Mouse (Mus musculus) kidney, postnatal 36 days (tissue): ENCODE results near the gene Gzmk.
"Not testable (repeated sequence)": the region's sequence is repeated elsewhere in the genome, so short reads cannot be mapped to it uniquely, and the experiment has no call there.

ENCODE experiments used
- DNase-seq, 2 experiments: peaks; one replicate each; pipeline ENCODE4 v3.0.0; 2021 to 2022; ENCODE audit warnings: mixed read lengths in 2 of 2

Gzmk gene

GRCm38 (mm10) chr13:113225811-113226210, at the start of gene Gzmk:
Gene Gzmk, minus strand, starts transcription at chr13:113225908.
- no peak for DNase-seq

- DNase-seq, result no peak
These were observed 45.5 kb upstream of the Gzmk start for GRCm38 (mm10) chr13:113271189-113271588.

- DNase-seq, result peak; percentile 73 to 84
These were observed 44.4 kb upstream of the Gzmk start for GRCm38 (mm10) chr13:113269777-113270776.

GRCm38 (mm10) chr13:113267204-113267603, 41.5 kb upstream of the Gzmk start:
- DNase-seq, result no peak

GRCm38 (mm10) chr13:113266495-113266951, 40.8 kb upstream of the Gzmk start:
- peak; percentile 69 to 88 for DNase-seq

GRCm38 (mm10) chr13:113265257-113265656, 39.5 kb upstream of the Gzmk start:
- peak; percentile 24 to 82 for DNase-seq

- no peak for DNase-seq
These were observed 37.1 kb upstream of the Gzmk start for GRCm38 (mm10) chr13:113262822-113263221.

GRCm38 (mm10) chr13:113259237-113259636, 33.5 kb upstream of the Gzmk start:
- DNase-seq, result no peak

GRCm38 (mm10) chr13:113257190-113257589, 31.5 kb upstream of the Gzmk start:
- peak in 1 of 2 experiments; percentile 46 for DNase-seq

- DNase-seq, result no peak
These were observed 31.1 kb upstream of the Gzmk start for GRCm38 (mm10) chr13:113256766-113257165.

- DNase-seq, result not testable (repeated sequence)
These were observed 26.9 kb upstream of the Gzmk start for GRCm38 (mm10) chr13:113252580-113252979.

- peak; percentile 16 to 47 for DNase-seq
These were observed 19.3 kb upstream of the Gzmk start for GRCm38 (mm10) chr13:113245025-113245424.

- peak in 1 of 2 experiments; percentile 14 for DNase-seq
These were observed 16.4 kb upstream of the Gzmk start for GRCm38 (mm10) chr13:113242129-113242528.

GRCm38 (mm10) chr13:113227666-113228463, 2.2 kb upstream of the Gzmk start:
- DNase-seq, result peak in 1 of 2 experiments; percentile 49

GRCm38 (mm10) chr13:113227076-113227475, 1.4 kb upstream of the Gzmk start:
- DNase-seq, result no peak

- peak; percentile 79 to 84 for DNase-seq
These were observed 1.6 kb downstream of the Gzmk start for GRCm38 (mm10) chr13:113224105-113224504.

- no peak for DNase-seq
These were observed 3.9 kb downstream of the Gzmk start for GRCm38 (mm10) chr13:113221851-113222250.

GRCm38 (mm10) chr13:113213865-113214264, 11.8 kb downstream of the Gzmk start:
- DNase-seq, result no peak

GRCm38 (mm10) chr13:113212401-113212800, 13.3 kb downstream of the Gzmk start:
- DNase-seq, result no peak

GRCm38 (mm10) chr13:113211345-113211744, 14.4 kb downstream of the Gzmk start:
- DNase-seq, result no peak

- peak; percentile 19 to 43 for DNase-seq
These were observed 16.1 kb downstream of the Gzmk start, which contains the start of gene Esm1 for GRCm38 (mm10) chr13:113209624-113210023. Gene Esm1, plus strand, starts transcription at chr13:113209659.

- peak; percentile 36 to 69 for DNase-seq
These were observed 20.4 kb downstream of the Gzmk start for GRCm38 (mm10) chr13:113205346-113205745.

GRCm38 (mm10) chr13:113203146-113203545, 22.6 kb downstream of the Gzmk start:
- no peak for DNase-seq
